Mouse (Mus musculus) ES-E14 (cell line): ENCODE measurements around the gene Cd300c. TPM values are rescaled to one million over a fixed set of nuclear protein-coding genes. Genes with fewer than 3 reads are reported as not detected.

ENCODE experiments used
- DNase-seq: peaks from one replicate; pipeline ENCODE4 v3.0.0-alpha.2; 2013; ENCODE audit warnings: low read depth, low spot score
- H3K27ac ChIP-seq: 2 replicates; pipeline ENCODE4 v1.5.1; 2012; ENCODE audit warnings: low read depth, mild to moderate bottlenecking, low read length, moderate library complexity, mixed read lengths; ENCODE audit not compliant: poor library complexity, insufficient read depth, severe bottlenecking
- H3K36me3 ChIP-seq: 2 replicates; pipeline ENCODE4 v1.6.1; 2012; ENCODE audit warnings: mild to moderate bottlenecking, low read length, moderate library complexity, mixed read lengths; ENCODE audit not compliant: control insufficient read depth, poor library complexity, insufficient read depth, severe bottlenecking
- H3K4me1 ChIP-seq, 2 experiments: fragments of 150-350 bp in 1 of 2; sonication (generic) in 1 of 2; 2 replicates each; pipeline ENCODE4 v1.6.1; 2012; ENCODE audit warnings: low read length in 2 of 2, mild to moderate bottlenecking in 1 of 2, mixed read lengths in 1 of 2; ENCODE audit not compliant: control insufficient read depth in 2 of 2, insufficient read depth in 2 of 2, poor library complexity in 1 of 2
- H3K4me3 ChIP-seq, 2 experiments: fragments of 150-350 bp in 1 of 2; sonication (generic) in 1 of 2; 2 replicates each; pipeline ENCODE4 v1.5.1; 2012; ENCODE audit warnings: low read length in 2 of 2, low read depth in 1 of 2, mild to moderate bottlenecking in 1 of 2, mixed read lengths in 1 of 2; ENCODE audit not compliant: insufficient read depth in 1 of 2, poor library complexity in 1 of 2, severe bottlenecking in 1 of 2
- H3K9ac ChIP-seq: 2 replicates; pipeline ENCODE4 v1.6.1; 2012; ENCODE audit warnings: low read depth, mild to moderate bottlenecking, low read length, mixed read lengths; ENCODE audit not compliant: poor library complexity, insufficient read depth, severe bottlenecking
- H3K9me3 ChIP-seq: fragments of 150-350 bp; sonication (generic); 2 replicates; pipeline ENCODE4 v1.6.1; 2012; ENCODE audit warnings: low read depth, mild to moderate bottlenecking, low read length; ENCODE audit not compliant: control insufficient read depth, insufficient read depth
- CHD2 ChIP-seq: IDR thresholded peaks from 2 replicates; pipeline ENCODE4 v1.6.1; 2014; ENCODE audit warnings: mild to moderate bottlenecking, low read depth, low read length, inconsistent platforms
- HCFC1 ChIP-seq: IDR thresholded peaks from 2 replicates; pipeline ENCODE4 v1.6.1; 2012; ENCODE audit warnings: low read length, inconsistent platforms, borderline replicate concordance; ENCODE audit not compliant: insufficient read depth
- MAFK ChIP-seq: IDR thresholded peaks from 2 replicates; pipeline ENCODE4 v1.6.1; 2014; ENCODE audit warnings: mild to moderate bottlenecking, low read depth, low read length, inconsistent platforms; ENCODE audit not compliant: insufficient read depth
- ZC3H11A ChIP-seq: IDR thresholded peaks from 2 replicates; pipeline ENCODE4 v1.6.1; 2012; ENCODE audit warnings: low read depth, mild to moderate bottlenecking, inconsistent platforms, low read length, borderline replicate concordance
- ZNF384 ChIP-seq: IDR thresholded peaks from 2 replicates; pipeline ENCODE4 v1.6.1; 2012; ENCODE audit warnings: low read depth, low read length, inconsistent platforms
- in situ Hi-C, 2 experiments: fragments of 600-800 bp; cut with MboI; formaldehyde crosslinking; loops; one replicate each; pipeline ENCODE4 v1.15.1; 2025; ENCODE audit warnings: low sequenced_read_pairs in 2 of 2, inconsistent platforms in 1 of 2; ENCODE audit not compliant: unreplicated experiment in 2 of 2
- total RNA-seq: library from RNA; depleted of rRNA; stranded (reverse); fragments of 300-350 nt; gene quantifications from 2 replicates; pipeline ENCODE4 v1.2.3, GENCODE M21; 2012

Cd300c gene
- total RNA-seq, 1 experiment: not detected

GRCm38 (mm10) chr11:114981866-114982265, 12.9 kb upstream of the Cd300c start:
- Histone ChIP-seq H3K4me3 (no peak overlapping the region), H3K27ac (no peak overlapping the region), H3K4me1 (no peaks in the 10 kb centered on the region), H3K9me3 (no peaks in the 10 kb centered on the region), H3K9ac (no peak overlapping the region), H3K36me3 (no peaks in the 10 kb centered on the region)
- DNase-seq: no peak
- TF ChIP-seq CHD2 (no peak), HCFC1 (no peak), MAFK (no peak), ZNF384 (no peak), ZC3H11A (no peak)
- in situ Hi-C loops: no loop called here

- Histone ChIP-seq H3K27ac (no peak overlapping the region), H3K9ac (no peak overlapping the region), H3K36me3 (no peaks in the 10 kb centered on the region), H3K4me3 (no peak overlapping the region), H3K9me3 (no peaks in the 10 kb centered on the region), H3K4me1 (no peaks in the 10 kb centered on the region)
- DNase-seq: no peak
- in situ Hi-C loops: no loop called here
- TF ChIP-seq HCFC1: no peak
- no peak for TF ChIP-seq CHD2
- TF ChIP-seq ZNF384: no peak
- TF ChIP-seq MAFK: no peak
Observed at GRCm38 (mm10) chr11:114972726-114973125, 3.8 kb upstream of the Cd300c start.

DNA sequence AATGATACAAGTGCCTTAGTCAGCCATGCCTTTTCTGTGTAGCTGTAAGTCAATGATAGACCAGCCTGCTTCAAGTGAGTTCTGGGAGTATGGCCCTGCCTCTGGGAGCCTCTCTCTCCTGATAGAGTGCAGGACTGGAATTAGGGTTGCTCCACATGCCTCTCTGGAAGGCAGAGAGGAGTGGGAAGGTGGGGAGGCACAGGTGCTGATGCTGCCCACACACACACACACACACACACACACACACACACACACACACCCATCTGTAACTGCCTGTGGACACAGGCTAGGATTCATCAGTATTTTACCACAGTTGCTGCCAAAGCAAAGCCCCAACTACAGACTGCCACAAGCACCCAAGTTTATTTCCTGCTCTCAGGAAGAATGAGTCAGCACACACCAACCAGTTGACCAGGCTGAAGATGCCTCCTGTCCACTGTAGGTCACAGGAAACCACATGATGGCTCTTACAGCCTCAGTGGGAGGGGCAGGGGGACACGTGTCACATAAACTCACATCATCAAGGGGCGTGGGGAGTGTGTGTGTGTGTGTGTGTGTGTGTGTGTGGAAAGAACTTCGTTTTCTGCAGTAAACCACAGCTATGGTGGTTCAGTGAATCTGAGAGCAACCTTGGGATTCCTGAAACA, 3.7 kb downstream of the Cd300c start:
- no peak for DNase-seq
- no peaks in the 10 kb centered on the region for H3K9me3 ChIP-seq
- TF ChIP-seq MAFK: no peak
- no peak for TF ChIP-seq HCFC1
- no peak for TF ChIP-seq ZC3H11A
- H3K9ac ChIP-seq: no peak overlapping the region
- no peak overlapping the region for H3K4me3 ChIP-seq
- in situ Hi-C loops: no loop called here
- no peak overlapping the region for H3K27ac ChIP-seq
- peaks cover 0 to 3% of the 10 kb centered on the region in 2 experiments; a peak in 1 of 4 replicates for H3K4me1 ChIP-seq
- no peaks in the 10 kb centered on the region for H3K36me3 ChIP-seq

- in situ Hi-C loops: no loop called here
- H3K4me1 ChIP-seq: peaks cover 0 to 4% of the 10 kb centered on the region in 2 experiments; a peak in 1 of 4 replicates
Observed at GRCm38 (mm10) chr11:114960369-114960768, 8.6 kb downstream of the Cd300c start.

More at GRCm38 (mm10) chr11:114960369-114960768, 8.6 kb downstream of the Cd300c start:
- Histone ChIP-seq H3K27ac (no peak overlapping the region), H3K36me3 (no peaks in the 10 kb centered on the region), H3K9ac (no peak overlapping the region), H3K9me3 (no peaks in the 10 kb centered on the region), H3K4me3 (no peak overlapping the region)
- TF ChIP-seq CHD2 (no peak), MAFK (no peak), ZC3H11A (no peak), ZNF384 (no peak), HCFC1 (no peak)
- no peak for DNase-seq
